Mouse (Mus musculus) brown adipose tissue, adult 24 weeks (tissue): ENCODE data around the gene Kcmf1. TPM values are rescaled to one million over a fixed set of nuclear protein-coding genes. Genes with fewer than 3 reads are reported as not detected.

Experiments
- H3K27ac ChIP-seq: fragments of 200-500 bp; replicated peaks from 2 replicates; pipeline ENCODE4 v1.5.1; 2012; ENCODE audit warnings: low read depth, mild to moderate bottlenecking, low read length
- H3K4me1 ChIP-seq: fragments of 200-500 bp; 2 replicates; pipeline ENCODE4 v1.6.1; 2012; ENCODE audit warnings: low read length, mixed read lengths; ENCODE audit not compliant: control insufficient read depth, insufficient read depth, insufficient read length
- H3K4me3 ChIP-seq: fragments of 200-500 bp; 2 replicates; pipeline ENCODE4 v1.5.1; 2012; ENCODE audit warnings: low read depth, mild to moderate bottlenecking, low read length, moderate library complexity; ENCODE audit not compliant: insufficient read depth
- polyA plus RNA-seq: library from polyadenylated mRNA; stranded (reverse); fragments of >200 nt; gene quantifications from 2 replicates; pipeline ENCODE4 v1.2.4, GENCODE M21; 2012; ENCODE audit not compliant: missing spikeins, insufficient read depth, insufficient read length

Kcmf1 gene
- polyA plus RNA-seq, 1 experiment, result 166 TPM

- Histone ChIP-seq H3K27ac (no peak overlapping the region), H3K4me1 (no peaks in the 10 kb centered on the region), H3K4me3 (no peak overlapping the region)
These were observed 104.3 kb downstream of the Kcmf1 start for GRCm38 (mm10) chr6:72795444-72795843.

GRCm38 (mm10) chr6:72794870-72795269 is 104.9 kb downstream of the Kcmf1 start:
- Histone ChIP-seq H3K27ac (no peak overlapping the region), H3K4me1 (no peaks in the 10 kb centered on the region), H3K4me3 (no peak overlapping the region)

- no peak overlapping the region for H3K27ac ChIP-seq
- H3K4me3 ChIP-seq, result no peak overlapping the region
- no peaks in the 10 kb centered on the region for H3K4me1 ChIP-seq
These were observed 107.1 kb downstream of the Kcmf1 start for GRCm38 (mm10) chr6:72792641-72793040.

Other genes starting within 250 kb of the Kcmf1 start
- 7.9 and 8.7 TPM in 2 replicates for gene Tcf7l1, start 110.7 kb downstream of the Kcmf1 start, polyA plus RNA-seq
- gene Tmsb10, start 58.8 kb upstream of the Kcmf1 start, polyA plus RNA-seq, result 76.5 and 141 TPM in 2 replicates